ENCODE assay signal across 7 mouse cellular contexts in the genomic region with DNA sequence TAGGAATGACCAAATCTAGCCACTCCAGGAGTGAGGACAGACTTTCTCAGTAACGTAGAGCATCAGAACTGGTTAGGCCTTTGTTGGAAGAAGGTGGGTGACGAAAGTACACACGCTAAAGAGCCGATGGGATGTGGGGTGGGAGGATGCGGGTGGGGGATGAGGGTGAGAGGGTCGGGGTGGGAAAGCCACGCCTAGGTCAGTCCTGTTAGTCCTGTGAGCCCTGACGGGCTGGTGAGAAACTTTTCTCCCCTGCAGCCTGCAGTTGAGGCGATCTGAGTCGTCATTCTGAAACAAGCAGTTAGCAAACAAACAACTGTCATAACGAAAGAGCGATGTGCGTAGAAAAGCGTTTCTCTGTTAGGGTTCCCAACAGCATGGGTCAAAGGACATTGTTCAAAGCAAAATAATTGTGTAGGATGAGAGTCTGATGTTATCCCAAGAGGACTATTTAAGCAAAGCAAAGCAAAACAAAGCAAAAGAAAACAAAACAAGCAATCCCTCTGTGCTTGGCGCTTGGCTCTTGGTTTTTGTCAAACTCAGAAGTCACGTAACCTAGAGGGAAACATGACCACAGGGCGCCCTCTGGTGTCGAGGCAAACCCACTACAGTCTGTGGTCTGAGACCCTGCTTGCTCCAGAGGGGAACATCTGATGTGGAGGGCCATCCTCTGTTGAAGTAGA.
DNase-seq lines count a peak whose midpoint lies in the region; ATAC-seq and TF ChIP-seq lines count a peak whose summit lies in the region.

No protein-coding gene starts in this region.

- 0 out of 2 replicates have a peak, but pooled peaks cover 10% of the 10 kb centered on the region for H3K4me1 ChIP-seq in embryonic facial prominence, embryonic 12.5 days
- H3K4me1 ChIP-seq in limb, embryonic 13.5 days = peaks cover 7% of the 10 kb centered on the region; the same call in 1 of the 2 replicates
- peaks cover 4% of the 10 kb centered on the region; the same call in 1 of the 2 replicates for H3K4me1 ChIP-seq in midbrain, embryonic 15.5 days
- H3K4me1 ChIP-seq in spleen, adult 2 months (ENCODE audit: control insufficient read depth, insufficient read depth, insufficient read length) = no peaks in the 10 kb centered on the region

- H3K36me3 ChIP-seq in embryonic facial prominence, embryonic 12.5 days = no peaks in the 10 kb centered on the region
- H3K36me3 ChIP-seq in limb, embryonic 13.5 days = no peaks in the 10 kb centered on the region
- no peaks in the 10 kb centered on the region for H3K36me3 ChIP-seq in midbrain, embryonic 15.5 days (replicated peaks)
- H3K36me3 ChIP-seq in spleen, adult 2 months (ENCODE audit: control insufficient read depth, insufficient read depth, low read length) = no peaks in the 10 kb centered on the region

- no peaks in the 10 kb centered on the region for H3K9me3 ChIP-seq in embryonic facial prominence, embryonic 12.5 days
- H3K9me3 ChIP-seq in limb, embryonic 13.5 days = no peaks in the 10 kb centered on the region
- H3K9me3 ChIP-seq in midbrain, embryonic 15.5 days = no peaks in the 10 kb centered on the region

- TF ChIP-seq POLR2A in spleen, adult 2 months (IDR thresholded peaks at IDR 0.05; ENCODE audit: low read depth, low read length) = no peak

- ATAC-seq in embryonic facial prominence, embryonic 12.5 days (ENCODE audit: insufficient number of reproducible peaks, insufficient read depth, low FRiP score, low TSS enrichment) = no peak
- no peak for ATAC-seq in limb, embryonic 13.5 days (ENCODE audit: low FRiP score, low read depth)
- ATAC-seq in midbrain, embryonic 15.5 days (replicated peaks) = peak; percentile 53

- no peak overlapping the region for H3K9ac ChIP-seq in embryonic facial prominence, embryonic 12.5 days
- H3K9ac ChIP-seq in limb, embryonic 13.5 days = peak overlapping the region; percentile 53; the same call in 1 of the 2 replicates
- no peak overlapping the region for H3K9ac ChIP-seq in midbrain, embryonic 15.5 days

- H3K4me3 ChIP-seq in embryonic facial prominence, embryonic 12.5 days = no peak overlapping the region
- H3K4me3 ChIP-seq in limb, embryonic 13.5 days = peak overlapping the region; percentile 33
- no peak overlapping the region for H3K4me3 ChIP-seq in midbrain, embryonic 15.5 days
- peak overlapping the region; percentile 37 for H3K4me3 ChIP-seq in spleen, adult 2 months (ENCODE audit: extremely low read depth, insufficient read depth, insufficient read length)

- no peaks in the 10 kb centered on the region for H3K27me3 ChIP-seq in embryonic facial prominence, embryonic 12.5 days
- H3K27me3 ChIP-seq in limb, embryonic 13.5 days = no peaks in the 10 kb centered on the region; the same call in 1 of the 2 replicates
- H3K27me3 ChIP-seq in midbrain, embryonic 15.5 days (replicated peaks) = no peaks in the 10 kb centered on the region
- no peaks in the 10 kb centered on the region for H3K27me3 ChIP-seq in spleen, adult 2 months (ENCODE audit: control insufficient read depth, insufficient read depth, low read length)

- 36% methylated on average over 18 of the region's 18 CpGs for WGBS in embryonic facial prominence, embryonic 12.5 days
- WGBS in limb, embryonic 13.5 days = 35% methylated on average over 18 of the region's 18 CpGs
- 39% methylated on average over 18 of the region's 18 CpGs for WGBS in midbrain, embryonic 15.5 days
- WGBS in spleen, adult 2 months = 9% methylated on average over 18 of the region's 18 CpGs

- H3K27ac ChIP-seq in embryonic facial prominence, embryonic 12.5 days = no peak overlapping the region
- H3K27ac ChIP-seq in limb, embryonic 13.5 days = no peak overlapping the region
- H3K27ac ChIP-seq in midbrain, embryonic 15.5 days = no peak overlapping the region
- no peak overlapping the region for H3K27ac ChIP-seq in spleen, adult 2 months (ENCODE audit: insufficient read depth, low read length)

- DNase-seq in adrenal gland, postnatal 14 days = peak; percentile 92
- DNase-seq in heart, adult 8-10 months (ENCODE audit: low spot score) = peak; percentile 75
- peak; percentile 13 to 58 for DNase-seq in kidney, adult 8-10 months
- peak; percentile 66 to 82 for DNase-seq in spleen, adult 2 months (ENCODE audit: low read depth in 1 of 2, low spot score in 2 of 2)

- TF ChIP-seq CTCF in spleen, adult 2 months (IDR thresholded peaks at IDR 0.05; ENCODE audit: extremely low read depth, insufficient read depth, insufficient read length, insufficient replicate concordance) = peak; percentile 94; the same call in 1 of the 2 replicates

- H3K4me2 ChIP-seq in embryonic facial prominence, embryonic 12.5 days (replicated peaks) = peak overlapping the region; percentile 36
- H3K4me2 ChIP-seq in limb, embryonic 13.5 days (replicated peaks) = peak overlapping the region; percentile 61
- H3K4me2 ChIP-seq in midbrain, embryonic 15.5 days = no peak overlapping the region

Comparison
In these comparisons a context has a peak if more than half of its experiments do, and no peak if none do; other contexts are left out.
1. DNase-seq: peak in every context shown above with its lines; median percentile 92 in adrenal gland, postnatal 14 days; 75 in heart, adult 8-10 months; 74 in spleen, adult 2 months; 36 in kidney, adult 8-10 months.
2. H3K4me3 ChIP-seq: peak in limb, embryonic 13.5 days (single experiment) and spleen, adult 2 months (single experiment); none in embryonic facial prominence, embryonic 12.5 days (single experiment) and midbrain, embryonic 15.5 days (single experiment).